Mouse (Mus musculus) retina, adult 2 months (tissue): ENCODE measurements around the gene Ssxb8.
"Not testable (repeated sequence)": the region's sequence is repeated elsewhere in the genome, so short reads cannot be mapped to it uniquely, and the experiment has no call there.

ENCODE experiments used
- DNase-seq: peaks from one replicate; pipeline ENCODE4 v3.0.0-alpha.2; 2012; ENCODE audit warnings: low read depth, low spot score

Ssxb8 gene

GRCm38 (mm10) chrX:8690744-8691143 lies at the start of gene Ssxb8:
TSS of gene Ssxb8 (minus strand) at chrX:8690844.
- not testable (repeated sequence) for DNase-seq

- DNase-seq, result peak; percentile 13
Observed at GRCm38 (mm10) chrX:8732907-8733306, 42.3 kb upstream of the Ssxb8 start.

- DNase-seq, result no peak
Observed at GRCm38 (mm10) chrX:8663085-8663484, 27.6 kb downstream of the Ssxb8 start.
